Mouse (Mus musculus): ENCODE measurements around the gene Ovol1. TPM values are rescaled to one million over a fixed set of nuclear protein-coding genes. Genes with fewer than 3 reads are reported as not detected.

The Ovol1 gene
- polyA plus RNA-seq, 1 experiment from 2014 or later = 12.3 TPM

GRCm38 (mm10) chr19:5544031-5544430, 16.4 kb downstream of the Ovol1 start:
- DNase-seq (ENCODE audit: low spot score) (no peak), ATAC-seq (replicated peaks; ENCODE audit: low FRiP score, low read depth) (no peak)
- Histone ChIP-seq H3K9me3 (replicated peaks; ENCODE audit: low read length) (no peaks in the 10 kb centered on the region), H3K36me3 (ENCODE audit: insufficient read depth, low read length) (no peaks in the 10 kb centered on the region), H3K4me3 (replicated peaks; ENCODE audit: low read depth, low read length) (no peak overlapping the region), H3K9ac (ENCODE audit: low read depth, low read length) (no peak overlapping the region), H3K4me2 (ENCODE audit: low read length) (no peak overlapping the region), H3K4me1 (replicated peaks; ENCODE audit: insufficient read depth, low read length) (no peaks in the 10 kb centered on the region), H3K27ac (no peak overlapping the region), H3K27me3 (ENCODE audit: insufficient read depth, low read length) (no peaks in the 10 kb centered on the region)
- 58% methylated on average over 11 of the region's 11 CpGs for WGBS
- TF ChIP-seq CTCF (IDR thresholded peaks at IDR 0.05; ENCODE audit: low read depth) = no peak

- DNase-seq (ENCODE audit: low spot score) = no peak
- no peak for TF ChIP-seq CTCF (IDR thresholded peaks at IDR 0.05; ENCODE audit: low read depth)
- H3K4me3 ChIP-seq (replicated peaks; ENCODE audit: low read depth, low read length) = no peak overlapping the region
- no peaks in the 10 kb centered on the region for H3K4me1 ChIP-seq (replicated peaks; ENCODE audit: insufficient read depth, low read length)
- H3K9me3 ChIP-seq (replicated peaks; ENCODE audit: low read length) = no peaks in the 10 kb centered on the region
- 87% methylated on average over 9 of the region's 9 CpGs for WGBS
- H3K9ac ChIP-seq (ENCODE audit: low read depth, low read length) = no peak overlapping the region
- H3K27ac ChIP-seq = no peak overlapping the region
- no peaks in the 10 kb centered on the region for H3K36me3 ChIP-seq (ENCODE audit: insufficient read depth, low read length)
- H3K27me3 ChIP-seq (ENCODE audit: insufficient read depth, low read length) = no peaks in the 10 kb centered on the region
- no peak overlapping the region for H3K4me2 ChIP-seq (ENCODE audit: low read length)
- no peak for ATAC-seq (replicated peaks; ENCODE audit: low FRiP score, low read depth)
Measured at GRCm38 (mm10) chr19:5543362-5543761, 17.1 kb downstream of the Ovol1 start.

GRCm38 (mm10) chr19:5538786-5539185, 21.7 kb downstream of the Ovol1 start:
- Histone ChIP-seq H3K9me3 (replicated peaks; ENCODE audit: low read length) (no peaks in the 10 kb centered on the region), H3K4me2 (ENCODE audit: low read length) (no peak overlapping the region), H3K4me1 (replicated peaks; ENCODE audit: insufficient read depth, low read length) (no peaks in the 10 kb centered on the region), H3K36me3 (ENCODE audit: insufficient read depth, low read length) (no peaks in the 10 kb centered on the region), H3K27ac (no peak overlapping the region), H3K4me3 (replicated peaks; ENCODE audit: low read depth, low read length) (no peak overlapping the region), H3K9ac (ENCODE audit: low read depth, low read length) (no peak overlapping the region), H3K27me3 (ENCODE audit: insufficient read depth, low read length) (no peaks in the 10 kb centered on the region)
- WGBS = 40% methylated on average over 8 of the region's 8 CpGs
- TF ChIP-seq CTCF (IDR thresholded peaks at IDR 0.05; ENCODE audit: low read depth) = no peak
- DNase-seq (ENCODE audit: low spot score) = no peak
- ATAC-seq (replicated peaks; ENCODE audit: low FRiP score, low read depth) = no peak

- H3K36me3 ChIP-seq (ENCODE audit: insufficient read depth, low read length) = no peaks in the 10 kb centered on the region
- no peak overlapping the region for H3K27ac ChIP-seq
- H3K27me3 ChIP-seq (ENCODE audit: insufficient read depth, low read length) = no peaks in the 10 kb centered on the region
- 63% methylated on average over 8 of the region's 8 CpGs for WGBS
- DNase-seq (ENCODE audit: low spot score) = no peak
- H3K4me2 ChIP-seq (ENCODE audit: low read length) = no peak overlapping the region
- no peak overlapping the region for H3K4me3 ChIP-seq (replicated peaks; ENCODE audit: low read depth, low read length)
- no peak overlapping the region for H3K9ac ChIP-seq (ENCODE audit: low read depth, low read length)
- no peaks in the 10 kb centered on the region for H3K9me3 ChIP-seq (replicated peaks; ENCODE audit: low read length)
- ATAC-seq (replicated peaks; ENCODE audit: low FRiP score, low read depth) = no peak
- no peak for TF ChIP-seq CTCF (IDR thresholded peaks at IDR 0.05; ENCODE audit: low read depth)
- no peaks in the 10 kb centered on the region for H3K4me1 ChIP-seq (replicated peaks; ENCODE audit: insufficient read depth, low read length)
Measured at GRCm38 (mm10) chr19:5532520-5532919, 27.9 kb downstream of the Ovol1 start.

- WGBS = 53% methylated on average over 7 of the region's 7 CpGs
- DNase-seq (ENCODE audit: low spot score) (no peak), ATAC-seq (replicated peaks; ENCODE audit: low FRiP score, low read depth) (no peak)
- H3K36me3 ChIP-seq (ENCODE audit: insufficient read depth, low read length) = no peaks in the 10 kb centered on the region
- H3K4me2 ChIP-seq (ENCODE audit: low read length) = peak overlapping the region; percentile 48
- TF ChIP-seq CTCF (IDR thresholded peaks at IDR 0.05; ENCODE audit: low read depth) = no peak
- peak overlapping the region; percentile 83 for H3K27ac ChIP-seq
- H3K27me3 ChIP-seq (ENCODE audit: insufficient read depth, low read length) = no peaks in the 10 kb centered on the region
- 0 out of 2 replicates have a peak overlapping the region, but pooled peaks have one; percentile 23 for H3K9ac ChIP-seq (ENCODE audit: low read depth, low read length)
- no peak overlapping the region for H3K4me3 ChIP-seq (replicated peaks; ENCODE audit: low read depth, low read length)
- H3K9me3 ChIP-seq (replicated peaks; ENCODE audit: low read length) = no peaks in the 10 kb centered on the region
- H3K4me1 ChIP-seq (replicated peaks; ENCODE audit: insufficient read depth, low read length) = no peaks in the 10 kb centered on the region
Measured at GRCm38 (mm10) chr19:5530138-5530524, 30.3 kb downstream of the Ovol1 start.

- no peaks in the 10 kb centered on the region for H3K27me3 ChIP-seq (ENCODE audit: insufficient read depth, low read length)
- no peaks in the 10 kb centered on the region for H3K4me1 ChIP-seq (replicated peaks; ENCODE audit: insufficient read depth, low read length)
- no peaks in the 10 kb centered on the region for H3K9me3 ChIP-seq (replicated peaks; ENCODE audit: low read length)
- H3K27ac ChIP-seq = peak overlapping the region; percentile 83
- 10% methylated on average over 20 of the region's 20 CpGs for WGBS
- DNase-seq (ENCODE audit: low spot score) (peak; percentile 97), ATAC-seq (replicated peaks; ENCODE audit: low FRiP score, low read depth) (peak; percentile 97)
- peak overlapping the region; percentile 1; the same call in 1 of the 2 replicates for H3K4me3 ChIP-seq (replicated peaks; ENCODE audit: low read depth, low read length)
- peak overlapping the region; percentile 23; the same call in 1 of the 2 replicates for H3K9ac ChIP-seq (ENCODE audit: low read depth, low read length)
- TF ChIP-seq CTCF (IDR thresholded peaks at IDR 0.05; ENCODE audit: low read depth) = peak; percentile 100
- peak overlapping the region; percentile 48 for H3K4me2 ChIP-seq (ENCODE audit: low read length)
- no peaks in the 10 kb centered on the region for H3K36me3 ChIP-seq (ENCODE audit: insufficient read depth, low read length)
Measured at GRCm38 (mm10) chr19:5529325-5530137, 30.9 kb downstream of the Ovol1 start.
